Mouse (Mus musculus) cerebellum, postnatal 4 days (tissue): Measurements from ENCODE around the gene Rapgef3.
A peak's percentile ranks its signal among the peaks of the same experiment; 100 is the strongest.

ENCODE experiments used
- DNase-seq, 2 experiments: peaks; one replicate each; pipeline ENCODE4 v3.0.0; 2022; ENCODE audit warnings: low spot score in 2 of 2, mixed read lengths in 1 of 2

The Rapgef3 gene

GRCm38 (mm10) chr15:97746748-97747147, 21.0 kb downstream of the Rapgef3 start:
- no peak for DNase-seq

DNA sequence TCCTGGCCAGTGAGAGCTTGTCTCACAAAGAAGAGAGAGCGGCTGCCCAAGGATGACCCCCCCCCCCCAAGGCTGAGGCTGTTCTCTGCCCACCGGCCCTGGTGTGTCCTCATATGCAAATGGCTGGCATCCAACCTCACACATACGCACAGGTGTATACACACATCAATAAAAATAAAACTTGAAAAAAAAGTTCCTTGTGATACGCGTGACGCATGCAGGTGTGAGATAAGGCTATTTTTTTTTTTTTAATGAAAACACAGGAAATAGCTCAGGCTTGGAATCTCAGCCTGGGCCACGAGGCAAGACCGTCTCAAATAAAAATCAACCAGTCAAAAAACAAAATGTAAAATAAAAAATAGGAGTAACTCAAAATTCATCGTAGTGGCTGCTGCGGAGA, 21.5 kb downstream of the Rapgef3 start:
- no peak for DNase-seq

GRCm38 (mm10) chr15:97745331-97745730, 22.4 kb downstream of the Rapgef3 start:
- DNase-seq = no peak

- DNase-seq = no peak
Measured at GRCm38 (mm10) chr15:97744930-97745329, 22.8 kb downstream of the Rapgef3 start.

GRCm38 (mm10) chr15:97743961-97744525, 23.7 kb downstream of the Rapgef3 start:
- no peak for DNase-seq

DNA sequence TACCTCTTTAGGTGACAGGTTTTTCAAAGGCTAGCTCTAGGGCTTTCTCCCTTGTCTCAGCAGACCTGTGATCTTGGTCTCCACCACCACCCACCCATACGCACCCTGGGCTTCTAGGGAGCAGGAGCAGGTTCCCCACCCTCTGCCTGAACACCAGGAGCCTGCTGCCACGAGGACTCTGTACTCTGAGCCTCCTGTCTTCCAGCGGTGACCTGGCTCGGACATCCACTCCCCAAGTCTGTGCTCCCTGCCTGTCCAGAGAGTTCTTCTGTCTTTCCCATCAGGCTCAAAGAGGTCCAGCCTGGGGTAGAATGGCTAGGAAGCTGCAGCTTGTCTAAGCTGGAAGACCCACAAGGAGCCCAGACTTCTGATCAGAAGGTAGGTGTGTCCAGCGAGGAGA, 24.6 kb downstream of the Rapgef3 start:
- DNase-seq = no peak

- DNase-seq = no peak
Measured at GRCm38 (mm10) chr15:97742600-97742999, 25.2 kb downstream of the Rapgef3 start.

- no peak for DNase-seq
Measured at GRCm38 (mm10) chr15:97742074-97742473, 25.7 kb downstream of the Rapgef3 start.

GRCm38 (mm10) chr15:97741662-97742061, 26.1 kb downstream of the Rapgef3 start:
- no peak for DNase-seq

DNA sequence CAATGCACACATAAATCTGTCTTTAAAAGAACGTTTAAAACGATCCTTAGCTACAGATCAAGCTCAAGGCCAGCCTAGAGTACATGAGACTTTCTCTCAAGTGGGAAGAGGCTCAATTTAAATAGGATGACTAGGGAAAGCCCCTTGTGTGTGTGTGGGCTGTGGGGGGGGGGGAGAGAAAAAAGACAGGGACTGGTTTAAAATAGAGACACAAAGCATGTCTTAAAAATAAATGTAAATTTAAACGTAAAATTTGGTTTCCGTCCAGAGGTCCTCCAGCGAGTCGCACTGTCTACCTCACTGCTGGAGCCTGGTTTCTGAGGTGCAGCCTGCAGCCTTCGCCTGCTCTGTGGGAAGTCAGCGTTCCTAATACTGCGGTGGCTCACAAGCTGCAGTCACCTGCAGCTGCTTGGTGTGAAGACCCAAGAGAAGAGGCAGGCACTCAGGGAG, 27.5 kb downstream of the Rapgef3 start:
- DNase-seq = no peak

DNA sequence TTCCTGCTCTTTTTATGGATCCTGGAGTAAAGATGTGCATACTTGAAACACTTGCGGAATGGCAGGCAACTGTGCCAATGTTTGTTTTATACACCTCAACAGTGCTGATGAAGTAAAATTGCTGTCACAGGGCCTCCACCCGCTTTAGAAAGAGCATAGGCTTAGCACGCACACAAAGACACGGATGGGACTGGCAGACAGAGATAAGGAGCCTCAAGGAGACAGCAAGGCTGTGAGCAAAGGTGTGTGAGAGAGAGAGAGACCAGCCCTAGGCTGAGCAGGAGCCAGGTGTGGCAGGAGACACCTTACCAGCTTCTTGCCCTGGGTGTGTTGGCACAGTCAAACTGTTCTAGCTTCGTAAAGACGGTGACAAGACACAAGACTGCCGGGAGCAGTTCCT, 28.8 kb downstream of the Rapgef3 start:
- no peak for DNase-seq

GRCm38 (mm10) chr15:97731988-97732387, 35.8 kb downstream of the Rapgef3 start:
- no peak for DNase-seq

DNA sequence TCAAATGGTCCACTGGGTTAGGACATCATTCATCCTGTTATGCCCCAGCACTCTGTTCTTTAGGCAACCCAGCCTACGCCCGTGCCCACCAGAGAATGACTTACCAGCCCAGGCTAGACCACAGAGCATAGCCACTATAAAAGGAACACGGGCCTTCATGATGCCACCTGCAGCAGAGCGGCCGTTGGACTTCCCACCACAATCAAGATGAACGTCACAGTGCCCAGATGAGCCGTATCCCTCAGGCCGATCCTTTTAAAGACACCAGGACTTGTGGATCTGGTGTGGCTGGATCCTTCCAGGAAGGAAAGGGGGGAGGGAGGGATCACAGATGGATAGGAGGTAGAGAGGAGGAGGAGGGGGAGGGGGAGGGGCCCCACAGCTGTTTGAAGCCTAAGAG, 36.7 kb downstream of the Rapgef3 start, which contains the start of gene Endou:
Gene Endou, minus strand, starts transcription at position 229 of the 400 bp plus-strand sequence.
- DNase-seq = no peak

DNA sequence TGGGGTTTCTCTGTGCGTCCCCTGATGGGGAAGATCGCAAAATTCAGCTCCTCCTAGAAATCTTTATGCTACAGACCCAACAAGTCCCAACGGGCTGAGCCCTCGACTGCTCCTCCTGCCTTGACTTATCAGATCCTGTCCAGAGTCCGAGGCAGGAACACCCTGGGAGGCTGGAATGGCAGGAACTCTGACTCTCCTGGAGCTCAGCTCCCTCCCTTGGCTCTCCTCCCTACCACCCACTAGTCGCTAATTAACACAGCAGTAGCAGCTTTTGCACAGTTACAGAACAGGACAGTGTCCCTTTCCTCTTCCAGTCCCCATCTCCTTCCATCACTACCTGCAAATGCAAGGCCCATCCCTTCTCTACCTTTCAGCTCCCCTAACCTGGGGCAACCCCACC, 37.4 kb downstream of the Rapgef3 start:
- no peak for DNase-seq

GRCm38 (mm10) chr15:97728804-97729203, 39.0 kb downstream of the Rapgef3 start:
- DNase-seq = no peak

GRCm38 (mm10) chr15:97728394-97728793, 39.4 kb downstream of the Rapgef3 start:
- no peak for DNase-seq

- no peak for DNase-seq
Measured at GRCm38 (mm10) chr15:97727520-97727919, 40.3 kb downstream of the Rapgef3 start.

DNA sequence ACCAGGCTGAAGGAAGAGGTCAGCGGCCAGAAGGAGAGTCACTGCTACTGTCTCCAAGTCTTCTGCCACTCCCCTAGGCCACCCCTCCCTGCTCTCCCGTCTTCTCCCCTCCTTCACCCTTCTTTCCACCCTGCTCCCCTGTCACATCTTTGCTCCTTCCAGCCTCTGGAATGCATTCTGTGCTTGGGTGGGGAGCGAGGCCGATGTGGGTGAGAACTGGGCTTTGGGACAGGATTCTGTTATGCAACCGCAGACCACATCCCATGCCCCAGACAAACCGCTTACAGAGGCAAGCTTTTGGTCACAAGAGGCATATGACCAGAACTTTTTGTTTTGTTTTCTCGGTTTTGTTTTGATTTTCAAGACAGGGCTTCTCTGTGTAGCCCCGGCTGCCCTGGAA, 40.7 kb downstream of the Rapgef3 start:
- no peak for DNase-seq

- DNase-seq = no peak
Measured at GRCm38 (mm10) chr15:97726310-97726709, 41.5 kb downstream of the Rapgef3 start.

- DNase-seq = no peak
Measured at GRCm38 (mm10) chr15:97725198-97725785, 42.5 kb downstream of the Rapgef3 start.

DNA sequence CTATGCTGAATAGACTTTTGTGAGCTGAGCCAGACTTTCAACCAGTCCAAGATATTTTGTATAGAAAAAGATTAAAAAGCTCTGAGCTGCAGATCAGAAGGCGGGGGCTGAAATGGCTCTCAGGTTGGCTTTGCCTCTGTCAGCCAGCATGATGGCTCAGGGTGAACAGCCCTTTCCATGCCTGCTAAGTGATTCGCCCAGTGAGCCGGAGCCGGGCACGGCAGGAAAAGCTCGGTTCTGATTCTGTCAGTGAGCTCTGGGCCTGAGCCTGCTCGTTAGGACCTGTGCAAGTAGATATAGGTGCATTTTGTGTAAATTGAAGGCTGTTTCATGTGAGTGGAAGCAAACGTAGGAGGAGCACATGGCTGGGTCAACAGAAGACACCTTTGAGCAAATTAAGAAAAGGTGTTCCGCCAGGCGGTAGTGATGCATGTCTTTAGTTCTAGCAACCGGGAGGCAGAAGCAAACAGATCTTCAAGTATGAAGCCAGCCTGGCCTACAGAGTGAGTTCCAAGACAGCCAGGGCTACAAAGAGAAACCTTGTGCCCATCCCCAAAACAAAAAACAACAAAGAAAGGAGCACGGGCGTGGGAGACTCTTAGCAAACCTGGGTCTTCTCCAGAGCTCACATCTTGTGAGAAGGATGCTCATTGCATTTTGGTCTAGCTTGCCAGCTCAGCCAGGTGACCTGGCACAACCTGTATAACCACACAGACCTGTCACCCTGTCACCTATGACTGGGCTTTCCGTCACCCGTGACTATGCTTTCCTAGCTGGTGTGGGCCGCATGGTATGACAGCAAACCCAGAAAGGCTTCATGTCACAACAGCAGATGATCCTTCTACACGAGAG, 43.2 kb downstream of the Rapgef3 start:
- no peak for DNase-seq

DNA sequence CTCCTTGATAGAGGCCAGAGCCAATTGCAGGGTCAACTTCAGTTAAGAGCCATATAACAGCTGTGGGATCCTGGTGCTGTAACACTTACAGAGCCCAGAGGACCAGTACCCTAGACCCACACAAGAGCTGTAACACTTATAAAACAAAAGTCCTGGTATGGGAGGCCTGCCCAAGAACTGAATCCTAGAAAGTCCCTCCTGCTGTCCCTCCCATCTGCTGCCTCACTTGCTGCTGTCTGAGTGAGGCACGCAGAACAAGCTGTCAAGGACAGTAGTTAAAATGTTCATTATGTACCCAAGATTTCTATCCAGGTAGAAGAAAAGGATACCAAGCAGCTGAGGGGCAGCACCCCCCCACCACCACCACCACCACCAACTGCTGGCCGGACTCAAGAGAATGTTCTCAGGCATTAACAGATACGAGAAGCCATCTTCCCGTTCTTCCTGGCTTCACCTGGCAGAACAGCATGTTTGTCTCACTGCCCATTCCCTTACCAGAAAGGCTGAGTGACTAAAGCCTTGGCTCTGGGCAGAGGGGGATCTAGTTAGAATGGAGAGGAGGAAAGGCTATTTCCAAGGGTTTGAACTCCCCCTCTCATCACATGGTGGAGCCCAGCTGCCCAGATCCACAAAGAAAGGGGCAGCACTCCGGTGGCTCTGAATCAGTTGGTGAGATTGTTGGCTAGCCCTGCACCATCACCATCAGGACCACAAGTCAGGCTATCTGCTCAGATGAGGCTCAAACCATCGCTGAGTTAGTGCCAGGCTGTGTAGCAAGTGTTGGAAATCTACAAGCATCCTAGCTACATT, 44.0 kb downstream of the Rapgef3 start:
- peak in 1 of 2 experiments; percentile 36 for DNase-seq
